Mouse (Mus musculus): ENCODE data around the gene Syce3.

Syce3 gene

DNA sequence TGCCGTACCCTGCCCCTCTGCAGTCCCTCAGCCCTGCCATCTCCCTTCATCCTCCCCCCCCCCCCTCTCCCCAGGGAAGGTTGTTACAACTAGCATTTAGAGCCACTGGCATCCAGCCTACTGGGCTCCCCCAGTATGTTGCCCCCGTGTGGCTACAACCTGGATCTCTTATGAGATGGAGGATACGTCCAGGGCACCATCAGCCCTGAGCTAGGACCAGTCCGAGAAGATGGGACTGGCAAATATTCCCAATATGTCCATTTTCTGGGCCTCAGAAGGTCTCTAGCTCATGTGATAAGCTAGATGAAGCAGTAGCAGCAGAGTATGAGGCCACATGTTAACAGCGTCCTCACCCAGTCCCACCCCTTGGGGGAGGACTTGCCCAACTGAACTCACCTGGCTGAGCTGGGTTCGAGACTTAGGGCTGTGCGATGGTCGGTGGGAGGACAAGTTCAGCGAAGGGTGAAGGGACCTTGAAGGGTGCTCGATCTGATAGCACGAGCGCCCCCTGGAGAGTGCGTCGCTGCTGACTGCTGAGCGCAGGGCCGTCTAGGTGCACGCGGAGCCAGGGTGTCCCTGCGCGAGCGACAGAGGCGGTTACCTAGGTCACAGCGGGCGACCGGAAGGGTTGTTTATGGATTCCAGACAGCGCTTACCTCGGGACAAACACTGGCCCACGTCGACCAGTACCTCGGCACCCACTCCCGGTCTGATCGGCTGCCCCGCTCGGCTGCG, 37.1 kb downstream of the Syce3 start:
- in situ Hi-C loops (cut with MboI, MseI), result no loop called here

DNA sequence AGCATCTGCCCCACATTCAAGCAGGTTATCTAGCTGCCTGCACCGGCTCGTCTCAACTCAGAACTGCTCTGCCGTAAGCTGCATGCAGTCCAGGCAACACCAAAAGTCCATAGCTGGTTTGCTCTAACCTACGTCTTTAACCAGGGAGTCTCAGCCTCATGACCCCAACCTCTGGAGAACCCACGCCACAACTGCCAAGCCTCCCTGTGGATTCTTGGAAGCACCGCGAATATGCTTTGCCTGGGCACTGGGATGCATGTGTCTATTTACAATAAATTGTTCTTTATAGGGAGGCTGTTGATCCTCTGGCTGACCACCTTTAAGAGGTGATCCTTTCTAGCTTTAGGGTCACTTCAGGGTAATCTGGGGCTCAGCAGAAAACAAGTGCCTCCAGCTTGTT, 37.8 kb downstream of the Syce3 start:
- in situ Hi-C loops (cut with MboI, MseI), result no loop called here

DNA sequence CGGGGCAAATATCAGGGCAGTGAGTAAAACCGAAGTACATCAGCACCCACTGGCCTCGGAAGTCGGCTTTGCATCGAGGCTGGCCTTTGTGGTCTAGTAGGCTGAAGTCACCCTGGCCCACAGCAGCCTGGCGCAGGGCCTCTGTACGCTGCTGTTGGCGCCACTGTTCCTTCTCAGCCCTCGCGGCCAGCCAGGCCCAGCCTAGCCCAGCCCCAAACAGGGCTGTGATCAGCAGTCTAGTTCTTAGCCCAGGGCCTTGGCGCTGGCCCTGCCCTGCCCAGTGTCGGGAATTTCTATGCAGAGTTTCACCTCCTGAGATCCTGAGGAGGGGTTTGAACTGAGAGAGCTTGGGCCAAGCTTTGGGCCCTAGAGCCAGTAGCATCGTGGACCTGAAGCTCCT, 38.2 kb downstream of the Syce3 start:
- in situ Hi-C loops (cut with MboI, MseI), result no loop called here

DNA sequence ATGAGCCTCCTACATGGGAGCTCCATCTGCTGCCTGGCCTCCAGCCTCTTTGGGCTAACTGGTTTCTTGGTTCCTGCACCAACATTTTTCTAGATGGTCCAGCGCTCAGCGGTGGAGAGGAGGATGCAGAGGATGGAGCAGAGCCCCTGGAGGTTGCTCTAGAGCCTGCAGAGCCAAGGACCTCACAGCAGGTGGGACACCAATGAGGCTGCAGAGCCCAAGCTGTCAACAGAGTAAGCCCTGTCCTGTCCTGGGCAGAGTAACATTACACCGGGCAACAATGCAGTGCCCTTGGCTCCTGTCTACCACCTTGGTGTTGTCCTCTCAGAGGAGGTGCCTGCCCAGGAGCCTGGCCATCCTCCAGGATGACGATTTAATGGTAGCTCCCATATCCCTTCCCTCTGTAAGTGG, 45.2 kb downstream of the Syce3 start:
- in situ Hi-C loops (cut with MboI, MseI), result no loop called here

DNA sequence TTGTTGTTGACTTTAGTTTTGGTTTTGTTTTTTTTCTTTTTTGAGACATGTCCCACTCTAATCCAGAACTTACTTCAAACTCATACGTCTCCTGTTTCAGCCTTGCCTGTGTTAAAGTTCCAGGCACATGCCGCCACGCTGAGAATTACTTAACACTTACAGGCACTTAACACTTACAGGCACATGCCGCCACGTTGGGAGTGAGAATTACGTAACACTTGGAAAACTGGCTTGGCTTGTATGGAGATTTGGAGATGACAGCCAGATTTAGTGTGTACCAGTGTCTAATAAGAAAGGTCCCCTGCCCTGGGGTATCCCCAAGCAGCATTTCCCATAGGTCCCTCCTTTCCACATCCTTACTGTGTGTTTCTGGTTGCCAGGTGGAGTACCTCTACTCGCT, 47.3 kb downstream of the Syce3 start:
- in situ Hi-C loops (cut with MboI, MseI), result no loop called here

DNA sequence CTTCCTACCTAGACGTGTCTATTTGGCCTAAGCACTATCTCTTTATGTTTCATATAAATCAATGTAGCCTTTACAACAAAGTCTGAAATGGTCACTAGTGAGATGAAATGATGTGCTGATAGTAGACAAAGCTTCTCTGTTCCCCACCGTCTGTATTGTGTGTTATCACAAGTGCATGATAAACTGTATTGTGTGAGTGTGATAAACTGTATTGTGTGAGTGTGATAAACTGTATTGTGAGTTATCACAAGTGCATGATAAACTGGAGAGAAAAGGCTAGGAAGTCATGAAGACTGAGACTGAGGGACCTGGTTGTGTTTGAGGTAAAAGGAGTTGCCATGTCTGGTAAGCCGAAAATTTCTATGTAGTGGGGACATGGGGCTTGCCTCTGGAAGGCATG, 51.5 kb downstream of the Syce3 start:
- in situ Hi-C loops (cut with MboI, MseI), result no loop called here

DNA sequence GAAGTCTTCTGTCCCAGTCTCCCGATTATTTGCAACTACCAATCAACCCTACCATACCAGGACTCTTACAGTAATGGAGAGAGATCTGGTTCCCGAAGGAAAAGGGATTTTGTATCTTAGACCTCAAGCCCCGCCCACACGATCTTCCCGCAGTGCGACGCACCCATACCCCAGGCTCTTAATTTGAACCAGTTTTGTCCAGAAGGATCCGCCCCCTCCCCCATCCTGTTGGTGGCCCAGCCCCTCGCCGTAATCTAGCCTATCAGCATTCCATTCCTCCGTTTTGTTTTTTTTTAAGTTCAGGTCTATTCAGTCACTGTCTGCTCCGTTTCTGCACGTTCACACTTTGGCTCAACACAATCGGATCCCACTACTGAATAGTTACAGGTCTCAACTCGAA, 53.9 kb downstream of the Syce3 start:
- in situ Hi-C loops (cut with MboI, MseI), result no loop called here

DNA sequence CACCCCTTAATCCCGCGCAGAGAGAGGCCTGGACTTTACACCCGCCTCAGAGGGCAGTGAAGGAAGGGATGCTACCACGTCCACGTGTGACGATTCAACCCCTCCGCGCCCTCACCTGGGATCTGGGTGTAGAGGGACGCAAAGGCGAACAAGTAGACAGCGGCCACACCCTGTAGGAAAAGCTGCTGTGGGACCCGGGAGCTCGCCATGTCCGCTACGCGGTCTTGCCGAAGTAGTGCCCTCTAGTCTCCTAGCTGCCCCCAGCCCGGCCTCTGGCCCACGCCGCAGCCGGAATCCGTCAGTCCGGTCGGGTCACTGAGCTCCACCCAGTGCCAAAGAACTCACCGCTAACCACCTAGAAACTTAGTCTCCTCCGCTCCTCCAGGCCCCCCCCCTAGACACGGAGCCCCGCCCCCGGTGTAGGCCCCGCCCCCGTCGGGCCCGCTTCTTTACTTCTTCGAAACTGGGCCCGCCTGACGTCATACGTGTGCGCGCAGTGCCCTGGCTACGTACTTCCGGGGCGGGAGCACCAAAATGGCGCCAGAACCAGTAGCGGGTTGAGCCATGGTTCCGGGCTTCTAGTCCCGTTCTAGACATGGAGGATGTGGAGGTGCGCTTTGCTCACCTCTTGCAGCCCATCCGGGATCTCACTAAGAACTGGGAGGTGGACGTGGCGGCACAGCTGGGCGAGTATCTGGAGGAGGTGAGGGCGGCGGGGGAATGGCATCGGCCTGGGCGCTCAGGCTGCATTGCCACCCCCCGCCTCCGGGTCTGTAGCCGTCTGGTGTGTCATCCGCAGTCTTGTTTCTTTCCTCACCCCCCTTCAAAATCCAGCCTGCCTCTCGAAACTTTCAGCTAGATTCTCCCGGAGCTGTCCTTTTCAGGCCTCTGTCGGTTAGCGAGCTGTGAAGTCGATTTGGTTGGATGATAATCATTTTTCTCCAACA, 54.8 kb downstream of the Syce3 start, which contains the start of the genes Lmf2 and Ncaph2:
TSS of gene Lmf2 (minus strand) at position 419 of the 947 bp plus-strand sequence.
TSS of gene Ncaph2 (plus strand) at position 479 of the 947 bp plus-strand sequence.
- in situ Hi-C loops (cut with MboI, MseI), result no loop called here

DNA sequence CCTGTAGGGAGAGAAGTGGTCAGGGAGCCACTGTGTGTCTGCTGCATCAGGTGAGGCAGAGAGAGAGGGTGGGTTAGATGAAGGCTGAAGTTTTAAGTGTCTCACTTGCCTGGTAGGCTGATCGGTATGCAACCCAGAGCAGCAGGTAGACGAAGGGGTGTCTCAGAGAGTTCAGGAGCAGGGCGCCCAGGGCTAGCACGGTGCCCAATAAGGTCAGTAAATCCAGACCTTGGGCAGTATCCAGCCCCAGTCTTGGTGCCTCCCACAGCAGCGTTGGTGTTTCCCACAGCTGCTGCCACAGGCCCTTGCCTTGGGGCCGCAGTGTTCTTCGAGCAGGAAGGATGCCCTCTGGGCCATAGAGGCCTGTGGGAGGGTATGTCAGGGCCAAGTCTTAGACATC, 55.8 kb downstream of the Syce3 start:
- in situ Hi-C loops (cut with MboI, MseI), result loop anchor here in 1 of 2 experiments (5.0 kb wide), 1 partner anchor 73 kb away; the partner anchor contains the start of genes C730034F03Rik, Chkb, Cpt1b and Gm44502

DNA sequence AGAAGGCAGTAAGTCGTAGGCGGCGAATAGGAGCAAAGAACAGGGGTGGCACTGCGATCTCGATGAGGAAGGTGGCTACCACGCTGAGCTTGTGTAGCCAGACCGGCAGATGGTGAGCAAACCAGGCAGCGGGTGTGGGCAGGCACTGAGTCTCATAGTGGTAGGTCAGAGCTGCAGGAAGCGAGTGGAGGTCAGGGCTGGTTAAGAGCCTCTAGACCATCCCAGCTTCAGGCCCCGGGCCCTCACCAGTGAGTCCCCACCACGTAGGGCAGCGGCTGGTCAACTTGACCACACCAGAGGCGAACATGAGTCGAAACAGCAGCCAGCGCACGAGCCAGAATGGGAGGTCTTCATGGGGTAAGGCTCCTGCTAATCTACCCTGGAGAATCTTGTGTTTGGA, 56.5 kb downstream of the Syce3 start:
- in situ Hi-C loops (cut with MboI, MseI), result loop anchor here in 1 of 2 experiments (5.0 kb wide), 1 partner anchor 73 kb away; the partner anchor contains the start of genes C730034F03Rik, Chkb, Cpt1b and Gm44502

DNA sequence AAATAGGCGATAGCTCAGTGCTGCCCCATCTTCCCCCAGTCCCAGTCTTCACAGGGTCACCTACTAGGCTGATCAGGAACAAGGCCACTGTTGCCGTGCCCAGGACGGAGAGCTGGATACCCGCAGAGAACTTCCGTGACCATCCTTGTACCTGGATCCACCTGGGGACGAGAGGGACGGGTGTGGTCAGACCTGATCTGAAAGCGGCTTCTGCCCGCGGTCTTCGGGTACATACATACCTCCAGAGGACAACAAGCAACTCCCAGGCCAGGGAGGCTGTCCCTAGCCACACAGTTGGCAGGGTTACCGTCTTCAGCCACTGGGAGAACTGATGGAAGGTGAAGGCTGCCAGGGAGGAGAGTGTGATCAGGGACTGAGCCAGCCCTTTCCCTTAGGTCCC, 57.5 kb downstream of the Syce3 start:
- in situ Hi-C loops (cut with MboI, MseI), result loop anchor here in 1 of 2 experiments (5.0 kb wide), 1 partner anchor 75 kb away; the partner anchor contains the start of genes C730034F03Rik, Chkb, Cpt1b and Gm44502

DNA sequence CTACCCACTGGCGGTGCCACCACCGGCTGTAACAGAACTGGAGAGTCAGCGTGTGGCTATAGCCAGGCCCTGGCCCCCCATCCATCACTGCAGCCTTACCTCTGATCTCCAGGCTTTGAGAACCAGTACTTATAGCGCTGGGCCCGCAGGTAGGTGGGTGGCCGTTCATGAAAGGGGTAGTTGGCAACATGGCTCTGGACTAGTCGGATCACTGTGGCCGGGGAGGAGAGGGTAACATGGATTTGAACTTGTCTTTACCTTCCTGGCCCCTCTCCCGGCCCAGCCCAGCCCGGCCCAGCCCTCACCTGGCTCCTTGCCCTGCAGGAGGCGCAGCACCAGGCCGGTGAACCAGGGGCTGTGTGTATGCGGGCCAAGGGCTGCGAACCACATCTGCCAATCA, 58.2 kb downstream of the Syce3 start:
- in situ Hi-C loops (cut with MboI, MseI), result loop anchor here in 1 of 2 experiments (5.0 kb wide), 1 partner anchor 75 kb away; the partner anchor contains the start of genes C730034F03Rik, Chkb, Cpt1b and Gm44502

DNA sequence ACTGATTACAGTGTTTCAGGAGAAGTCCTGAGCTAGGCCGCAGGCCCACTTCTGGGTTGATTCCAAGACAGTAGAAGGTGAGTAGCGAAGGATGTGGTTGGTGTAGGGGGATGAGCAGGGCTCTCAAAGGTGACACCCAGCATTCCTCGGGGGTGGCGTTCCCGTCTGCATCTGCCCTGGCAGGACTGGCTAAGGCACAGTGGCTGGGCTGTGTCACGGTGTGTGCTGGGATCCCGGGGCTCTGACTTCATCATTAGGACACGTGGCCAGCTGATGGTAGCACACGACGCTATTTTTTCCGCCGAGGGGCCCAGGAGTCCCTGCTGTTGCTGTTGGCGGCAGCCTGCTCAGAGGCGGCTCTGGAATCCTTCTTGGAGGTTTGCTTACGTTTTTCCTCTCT, 59.0 kb downstream of the Syce3 start:
- in situ Hi-C loops (cut with MboI, MseI), result loop anchor here in 1 of 2 experiments (5.0 kb wide), 1 partner anchor 76 kb away; the partner anchor contains the start of genes C730034F03Rik, Chkb, Cpt1b and Gm44502

DNA sequence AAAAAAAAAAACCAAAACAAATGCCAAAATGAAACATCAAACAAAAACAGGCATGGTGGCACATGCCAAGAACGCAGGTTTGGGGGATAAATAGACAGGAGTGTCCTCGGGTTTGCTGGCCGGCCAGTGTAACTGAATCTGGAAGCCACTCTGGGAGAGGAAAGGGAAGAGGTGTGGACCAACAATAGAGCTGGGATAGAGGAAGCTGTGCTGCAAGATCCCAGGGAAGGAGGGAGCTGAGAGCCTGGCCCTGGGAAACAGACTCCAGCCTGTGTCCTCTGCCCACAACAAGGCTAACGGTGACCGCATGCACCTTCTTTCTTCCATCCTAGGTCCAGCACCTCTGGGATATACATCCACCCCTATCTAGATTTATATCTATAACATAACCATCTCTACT, 59.9 kb downstream of the Syce3 start:
- in situ Hi-C loops (cut with MboI, MseI), result loop anchor here in 1 of 2 experiments (5.0 kb wide), 1 partner anchor 77 kb away; the partner anchor contains the start of genes C730034F03Rik, Chkb, Cpt1b and Gm44502

DNA sequence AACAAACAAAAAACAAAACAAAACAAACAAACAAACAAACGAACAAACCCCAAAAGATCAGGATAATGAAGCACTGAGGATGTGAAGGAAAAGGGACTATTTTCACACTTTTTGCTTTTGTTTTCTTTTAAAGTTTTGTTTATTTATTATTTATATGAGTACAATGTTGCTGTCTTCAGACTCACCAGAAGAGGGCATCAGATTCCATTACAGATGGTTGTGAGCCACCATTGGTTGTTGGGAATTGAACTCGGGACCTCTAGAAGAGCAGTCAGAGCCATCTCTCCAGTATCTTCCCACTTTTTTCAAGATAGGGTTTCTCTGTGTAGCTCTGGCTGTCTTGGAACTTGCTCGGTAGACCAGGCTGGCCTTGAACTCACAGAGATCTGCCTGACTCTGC, 67.0 kb downstream of the Syce3 start:
- in situ Hi-C loops (cut with MboI, MseI), result no loop called here

DNA sequence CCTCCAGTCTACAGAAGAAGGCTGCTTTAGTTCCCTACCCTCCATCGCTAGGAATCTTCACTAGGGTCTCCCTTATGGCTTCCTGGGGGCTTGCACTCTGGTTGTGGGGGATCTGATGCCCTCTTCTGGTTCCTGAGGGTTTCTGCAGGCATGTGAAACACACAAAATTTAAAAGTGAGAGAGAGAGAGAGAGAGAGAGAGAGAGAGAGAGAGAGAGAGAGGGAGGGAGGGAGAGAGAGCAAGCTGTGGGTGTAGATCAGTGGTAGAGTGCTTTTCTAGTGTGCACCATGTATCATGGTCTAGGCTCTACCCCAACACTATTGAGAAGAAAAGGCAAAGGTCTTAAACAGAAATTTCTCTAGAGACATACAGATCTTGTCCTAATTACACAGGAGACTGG, 68.6 kb downstream of the Syce3 start:
- in situ Hi-C loops (cut with MboI, MseI), result no loop called here
